Mouse (Mus musculus): Measurements from ENCODE around the gene N4bp2. TPM values are rescaled to one million over a fixed set of nuclear protein-coding genes. Genes with fewer than 3 reads are reported as not detected.
A peak's percentile ranks its signal among the peaks of the same experiment; 100 is the strongest.

The N4bp2 gene
- polyA plus RNA-seq, 1 experiment, result 11.2 TPM

DNA sequence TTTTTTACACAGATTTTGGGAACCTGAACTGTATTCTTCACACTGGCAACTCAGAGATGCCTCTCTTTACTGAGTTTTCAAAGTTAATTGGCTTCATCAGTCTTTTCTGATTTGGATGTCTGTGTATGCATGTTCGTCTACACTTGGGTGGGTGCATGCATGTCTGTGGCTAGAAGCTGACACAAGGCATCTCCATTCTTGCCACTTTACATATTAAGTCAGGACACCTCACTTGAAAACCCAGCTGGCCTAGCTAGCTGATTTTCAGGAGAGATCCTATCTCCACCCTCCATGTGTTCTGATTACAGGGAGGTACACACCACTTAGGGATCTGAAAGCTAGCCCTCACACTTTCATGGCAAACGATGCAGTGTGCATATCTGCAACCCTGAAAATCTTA, 2.7 kb upstream of the N4bp2 start:
- WGBS, result 78% methylated on average over 2 of the region's 2 CpGs

DNA sequence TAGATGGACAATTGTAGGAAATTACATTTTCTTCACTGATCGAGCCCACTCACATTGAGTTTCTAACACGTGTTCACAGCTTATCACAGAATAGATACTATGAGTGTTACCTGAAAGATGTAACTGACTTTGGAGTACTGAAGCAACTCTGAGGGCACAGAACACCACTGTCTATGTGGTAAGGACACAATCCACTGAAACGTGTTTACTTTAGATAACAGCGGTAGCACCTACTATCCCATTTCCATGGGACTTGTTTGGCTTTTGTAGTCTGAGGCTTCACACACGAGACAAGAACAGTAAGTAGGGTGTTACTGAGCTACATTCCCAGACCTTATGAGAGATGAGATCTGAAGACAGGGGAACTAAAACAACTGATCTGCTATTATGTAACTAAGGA, 2.3 kb upstream of the N4bp2 start:
- WGBS, result 58% methylated on average over 5 of the region's 5 CpGs
- TF ChIP-seq CTCF (IDR thresholded peaks at IDR 0.05; ENCODE audit: control insufficient read depth, insufficient read depth, low read length) (no peak), POLR2A (IDR thresholded peaks at IDR 0.05; ENCODE audit: borderline replicate concordance, control insufficient read depth, low read depth, low read length) (no peak)
- Histone ChIP-seq H3K4me3 (replicated peaks; ENCODE audit: control insufficient read depth, low read depth, low read length) (no peak overlapping the region), H3K27ac (ENCODE audit: control insufficient read depth, insufficient read depth, low read depth, low read length, poor library complexity) (no peak overlapping the region), H3K4me1 (ENCODE audit: control insufficient read depth, insufficient read depth, low read length) (no peaks in the 10 kb centered on the region)

More for the DNA sequence above, 2.7 kb upstream of the N4bp2 start:
- Histone ChIP-seq H3K27ac (ENCODE audit: control insufficient read depth, insufficient read depth, low read depth, low read length, poor library complexity) (no peak overlapping the region), H3K4me1 (ENCODE audit: control insufficient read depth, insufficient read depth, low read length) (no peaks in the 10 kb centered on the region), H3K4me3 (replicated peaks; ENCODE audit: control insufficient read depth, low read depth, low read length) (no peak overlapping the region)
- TF ChIP-seq CTCF (IDR thresholded peaks at IDR 0.05; ENCODE audit: control insufficient read depth, insufficient read depth, low read length) (no peak), POLR2A (IDR thresholded peaks at IDR 0.05; ENCODE audit: borderline replicate concordance, control insufficient read depth, low read depth, low read length) (no peak)

GRCm38 (mm10) chr5:65761921-65762320, 1.4 kb upstream of the N4bp2 start:
- Histone ChIP-seq H3K4me3 (replicated peaks; ENCODE audit: control insufficient read depth, low read depth, low read length) (no peak overlapping the region), H3K27ac (ENCODE audit: control insufficient read depth, insufficient read depth, low read depth, low read length, poor library complexity) (no peak overlapping the region), H3K4me1 (ENCODE audit: control insufficient read depth, insufficient read depth, low read length) (no peaks in the 10 kb centered on the region)
- TF ChIP-seq CTCF (IDR thresholded peaks at IDR 0.05; ENCODE audit: control insufficient read depth, insufficient read depth, low read length) (no peak), POLR2A (IDR thresholded peaks at IDR 0.05; ENCODE audit: borderline replicate concordance, control insufficient read depth, low read depth, low read length) (no peak)

DNA sequence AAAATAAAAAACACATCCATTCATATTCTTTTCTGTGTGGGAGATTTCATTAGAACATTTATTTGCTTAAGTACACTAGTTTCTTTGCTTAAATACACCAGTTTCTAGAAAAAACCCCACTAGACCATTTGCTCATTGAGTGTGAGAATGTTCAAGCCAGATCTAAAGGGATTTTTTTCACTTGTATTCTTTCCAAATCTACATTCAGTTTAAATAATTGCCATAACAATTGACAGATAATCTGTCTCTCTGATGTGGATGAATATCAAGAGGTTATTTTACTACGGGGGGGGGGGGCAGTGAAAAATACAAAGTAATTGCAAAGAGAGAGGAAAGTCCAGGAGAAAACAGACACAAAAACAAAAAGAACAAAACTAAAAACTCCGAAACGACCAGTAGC, 635 bp upstream of the N4bp2 start:
- Histone ChIP-seq H3K27ac (ENCODE audit: control insufficient read depth, insufficient read depth, low read depth, low read length, poor library complexity) (no peak overlapping the region; the same call in 1 of the 2 replicates), H3K4me1 (ENCODE audit: control insufficient read depth, insufficient read depth, low read length) (no peaks in the 10 kb centered on the region), H3K4me3 (replicated peaks; ENCODE audit: control insufficient read depth, low read depth, low read length) (peak overlapping the region; percentile 81)
- WGBS, result 7% methylated on average over 3 of the region's 3 CpGs
- TF ChIP-seq CTCF (IDR thresholded peaks at IDR 0.05; ENCODE audit: control insufficient read depth, insufficient read depth, low read length) (no peak), POLR2A (IDR thresholded peaks at IDR 0.05; ENCODE audit: borderline replicate concordance, control insufficient read depth, low read depth, low read length) (no peak)

GRCm38 (mm10) chr5:65763916-65764785, 830 bp downstream of the N4bp2 start:
- Histone ChIP-seq H3K27ac (ENCODE audit: control insufficient read depth, insufficient read depth, low read depth, low read length, poor library complexity) (peak overlapping the region; percentile 99), H3K4me3 (replicated peaks; ENCODE audit: control insufficient read depth, low read depth, low read length) (peak overlapping the region; percentile 91), H3K4me1 (ENCODE audit: control insufficient read depth, insufficient read depth, low read length) (no peaks in the 10 kb centered on the region)
- under 1% methylated on average over 115 of the region's 121 CpGs for WGBS
- TF ChIP-seq POLR2A (IDR thresholded peaks at IDR 0.05; ENCODE audit: borderline replicate concordance, control insufficient read depth, low read depth, low read length) (peak; percentile 44; the same call in 1 of the 2 replicates), CTCF (IDR thresholded peaks at IDR 0.05; ENCODE audit: control insufficient read depth, insufficient read depth, low read length) (peak; percentile 54)

- no peak for TF ChIP-seq POLR2A (IDR thresholded peaks at IDR 0.05; ENCODE audit: borderline replicate concordance, control insufficient read depth, low read depth, low read length)
- no peak for TF ChIP-seq CTCF (IDR thresholded peaks at IDR 0.05; ENCODE audit: control insufficient read depth, insufficient read depth, low read length)
- H3K27ac ChIP-seq (ENCODE audit: control insufficient read depth, insufficient read depth, low read depth, low read length, poor library complexity), result peak overlapping the region; percentile 99
- no peaks in the 10 kb centered on the region; the same call in 1 of the 2 replicates for H3K4me1 ChIP-seq (ENCODE audit: control insufficient read depth, insufficient read depth, low read length)
- peak overlapping the region; percentile 91 for H3K4me3 ChIP-seq (replicated peaks; ENCODE audit: control insufficient read depth, low read depth, low read length)
- 2% methylated on average over 36 of the region's 36 CpGs for WGBS
Observed at GRCm38 (mm10) chr5:65764786-65765634, 1.7 kb downstream of the N4bp2 start.

GRCm38 (mm10) chr5:65765635-65765911, 2.3 kb downstream of the N4bp2 start:
- WGBS, result 42% methylated on average over 5 of the region's 5 CpGs
- TF ChIP-seq POLR2A (IDR thresholded peaks at IDR 0.05; ENCODE audit: borderline replicate concordance, control insufficient read depth, low read depth, low read length), result no peak
- TF ChIP-seq CTCF (IDR thresholded peaks at IDR 0.05; ENCODE audit: control insufficient read depth, insufficient read depth, low read length), result no peak
- Histone ChIP-seq H3K27ac (ENCODE audit: control insufficient read depth, insufficient read depth, low read depth, low read length, poor library complexity) (no peak overlapping the region), H3K4me3 (replicated peaks; ENCODE audit: control insufficient read depth, low read depth, low read length) (no peak overlapping the region), H3K4me1 (ENCODE audit: control insufficient read depth, insufficient read depth, low read length) (no peaks in the 10 kb centered on the region; the same call in 1 of the 2 replicates)

DNA sequence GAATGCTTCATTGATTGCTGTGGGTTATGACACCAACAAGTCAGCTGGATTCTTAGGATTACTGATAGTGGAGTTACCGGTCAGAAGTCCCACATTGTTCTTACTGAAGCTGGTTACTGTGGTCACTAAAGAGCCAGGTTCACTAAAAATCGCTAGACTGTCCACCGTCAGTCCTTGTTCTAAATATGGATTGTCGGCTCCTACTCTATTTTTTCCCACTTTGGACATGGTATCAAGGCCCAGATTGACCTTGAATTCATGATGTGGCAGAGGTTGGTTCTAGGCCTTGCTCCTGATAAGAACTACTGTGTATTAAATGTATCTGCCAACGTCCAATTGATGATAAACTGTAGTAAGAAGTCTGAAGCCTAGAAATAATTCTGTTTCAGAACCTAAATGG, 4.7 kb downstream of the N4bp2 start:
- WGBS, result 86% methylated on average over 5 of the region's 5 CpGs
- Histone ChIP-seq H3K4me3 (replicated peaks; ENCODE audit: control insufficient read depth, low read depth, low read length) (no peak overlapping the region), H3K4me1 (ENCODE audit: control insufficient read depth, insufficient read depth, low read length) (no peaks in the 10 kb centered on the region; the same call in 1 of the 2 replicates), H3K27ac (ENCODE audit: control insufficient read depth, insufficient read depth, low read depth, low read length, poor library complexity) (no peak overlapping the region)
- TF ChIP-seq CTCF (IDR thresholded peaks at IDR 0.05; ENCODE audit: control insufficient read depth, insufficient read depth, low read length) (no peak), POLR2A (IDR thresholded peaks at IDR 0.05; ENCODE audit: borderline replicate concordance, control insufficient read depth, low read depth, low read length) (no peak)

All from bone marrow, adult 2 months (tissue).